Mouse (Mus musculus) splenic B cell, adult 2 months (primary cell): Measurements from ENCODE around the gene Rmi2.

ENCODE experiments used
- DNase-seq: peaks from one replicate; pipeline ENCODE4 v3.0.0-alpha.2; 2011; ENCODE audit warnings: low read depth, low spot score
- H3K27me3 ChIP-seq: 2 replicates; pipeline ENCODE4 v1.6.1; 2012; ENCODE audit warnings: mild to moderate bottlenecking, low read length, moderate library complexity, mixed read lengths; ENCODE audit not compliant: control insufficient read depth, poor library complexity, insufficient read depth, severe bottlenecking
- H3K36me3 ChIP-seq: 2 replicates; pipeline ENCODE4 v1.6.1; 2012; ENCODE audit warnings: mild to moderate bottlenecking, low read length, moderate library complexity, mixed read lengths; ENCODE audit not compliant: control insufficient read depth, poor library complexity, insufficient read depth, severe bottlenecking

The Rmi2 gene

GRCm38 (mm10) chr16:10940661-10941060 is 105.8 kb downstream of the Rmi2 start:
- Histone ChIP-seq H3K36me3 (no peaks in the 10 kb centered on the region), H3K27me3 (no peaks in the 10 kb centered on the region)
- DNase-seq = no peak
